Mouse (Mus musculus) brain, adult 2 months (tissue): ENCODE measurements at regions not wholly inside any gene's neighbourhood (a gene's known extent, or its start where the extent isn't known, plus 50 kb on each side); places are given as distances from the start of the nearest gene placed in this dataset.

Source experiments
- DNase-seq: peaks from one replicate; pipeline ENCODE4 v3.0.0; 2011; ENCODE audit warnings: low read depth, low spot score

- no peak for DNase-seq
These were observed 309.7 kb downstream of the Irx2 start for GRCm38 (mm10) chr13:72938156-72938874.

- no peak for DNase-seq
These were observed 312.7 kb upstream of the Irx4 start for GRCm38 (mm10) chr13:72947374-72948165.

GRCm38 (mm10) chr13:72958616-72959518, 301.4 kb upstream of the Irx4 start:
- DNase-seq, result no peak

- no peak for DNase-seq
These were observed 299.0 kb upstream of the Irx4 start for GRCm38 (mm10) chr13:72961291-72961690.

- DNase-seq, result no peak
These were observed 288.1 kb upstream of the Irx4 start for GRCm38 (mm10) chr13:72972165-72972564.

DNA sequence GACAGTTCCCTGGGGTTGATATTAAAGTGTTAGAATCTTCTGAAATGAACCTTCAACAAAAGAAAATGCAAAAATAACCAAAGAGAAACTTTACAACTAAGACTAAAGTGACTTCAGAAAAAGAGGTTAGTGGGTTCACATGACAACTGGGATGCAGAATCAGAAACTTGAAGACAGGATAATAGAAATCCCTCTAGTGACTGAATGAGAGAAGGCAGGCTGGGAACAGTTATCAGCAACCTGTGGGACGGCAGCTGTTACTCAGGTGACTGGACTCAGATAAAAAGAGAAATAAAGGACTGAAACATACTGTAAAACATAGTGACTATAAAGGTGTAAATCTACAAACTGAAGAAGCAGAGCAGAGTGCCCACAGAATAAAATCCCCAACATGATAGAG, 287.4 kb upstream of the Irx4 start:
- peak; percentile 6 for DNase-seq

DNA sequence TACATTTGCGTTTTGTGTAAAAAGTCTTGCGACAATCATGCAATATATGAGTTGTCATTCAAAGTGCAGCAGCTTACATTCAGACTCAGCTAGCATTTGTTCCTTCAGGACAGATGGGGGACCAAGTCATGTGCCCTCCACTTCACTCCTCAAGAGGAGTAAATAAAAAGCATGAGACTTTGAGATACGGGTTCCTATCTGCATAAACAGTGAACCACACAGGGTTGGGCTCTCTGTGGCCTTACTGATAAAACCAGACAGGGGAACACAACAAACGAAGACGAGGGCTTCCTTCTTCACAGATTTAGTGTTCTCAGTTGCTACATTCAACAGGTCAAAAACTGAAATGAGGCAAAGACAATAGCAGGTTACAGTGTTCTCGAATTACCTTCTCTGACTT, 283.1 kb upstream of the Irx4 start:
- no peak for DNase-seq

GRCm38 (mm10) chr13:72977971-72978370, 282.3 kb upstream of the Irx4 start:
- no peak for DNase-seq

DNA sequence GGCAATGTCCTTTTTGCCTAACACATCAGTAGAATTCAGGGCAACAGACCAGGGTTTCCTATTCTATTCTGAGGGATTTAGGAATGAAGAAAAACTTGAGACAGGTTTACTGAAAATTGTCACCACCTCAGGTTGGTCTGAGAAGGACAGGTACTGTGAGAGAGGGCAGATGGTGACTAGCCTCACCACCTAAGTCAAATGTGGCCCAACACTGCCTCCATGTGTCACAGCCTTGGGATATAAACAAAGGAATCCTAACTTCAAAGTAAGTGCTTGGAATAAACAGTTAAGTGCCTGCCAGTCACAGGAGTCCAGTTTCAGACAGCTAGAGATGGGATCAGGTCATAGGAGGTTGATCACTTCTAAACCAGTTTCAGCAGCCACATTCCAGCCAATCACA, 281.3 kb upstream of the Irx4 start:
- no peak for DNase-seq

DNA sequence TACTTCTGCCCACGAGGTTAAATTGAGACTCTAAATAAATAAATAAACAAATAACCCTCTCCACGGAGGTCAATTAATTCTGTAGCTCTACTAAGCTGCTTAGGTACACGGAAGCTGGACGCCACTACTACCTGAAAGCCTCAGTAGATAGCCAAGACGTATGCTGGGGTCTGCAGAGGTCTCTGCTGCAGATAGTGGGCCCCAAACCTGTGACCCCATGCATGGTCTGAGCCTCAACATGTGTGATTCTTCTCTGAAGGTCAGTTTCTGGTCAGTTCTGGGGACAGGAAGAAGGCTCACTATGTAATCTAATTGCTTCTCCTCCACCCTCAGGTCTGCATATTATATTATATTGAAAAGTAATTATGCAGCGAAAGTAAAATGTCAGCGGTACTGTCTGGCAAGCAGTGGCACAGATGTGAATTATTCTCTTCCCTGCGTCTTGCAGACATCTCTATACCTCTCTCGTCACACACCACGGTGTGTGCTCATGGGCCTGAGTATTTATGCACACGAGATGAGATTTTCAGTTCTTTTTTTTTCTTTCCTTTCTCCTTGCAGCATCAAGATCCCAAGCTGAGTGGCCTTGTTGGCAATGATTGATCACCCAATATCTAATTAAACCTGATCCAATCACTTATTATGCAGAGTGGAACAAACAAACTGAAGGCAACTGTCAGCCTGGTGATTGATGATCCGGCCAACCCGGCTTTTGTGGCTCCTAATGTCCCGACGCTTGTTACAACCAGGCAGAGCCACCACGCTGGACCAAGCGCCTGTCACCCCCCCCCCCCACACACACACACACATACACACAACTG, 267.5 kb upstream of the Irx4 start:
- no peak for DNase-seq

DNA sequence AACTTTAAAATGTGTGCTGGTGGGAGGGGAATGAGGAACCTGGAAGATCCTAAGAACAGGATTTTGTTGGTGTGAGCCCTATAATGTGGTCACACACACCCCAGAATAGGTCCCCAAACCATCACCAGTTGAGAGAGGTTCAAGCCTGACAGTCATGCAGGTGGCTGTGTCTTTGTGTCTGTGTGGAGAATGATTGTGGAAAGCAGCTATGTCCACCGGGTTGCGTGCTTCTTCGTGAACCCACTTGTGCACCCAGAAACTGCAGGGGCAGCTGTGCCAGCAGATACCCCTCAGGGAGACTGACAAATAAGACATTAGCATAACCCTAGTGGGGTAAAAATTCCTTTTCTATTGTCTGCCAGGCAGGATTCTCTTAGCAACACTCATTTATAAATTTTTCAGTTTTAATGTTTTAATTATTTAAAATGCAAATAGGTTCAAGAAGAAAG, 266.8 kb upstream of the Irx4 start:
- no peak for DNase-seq

DNA sequence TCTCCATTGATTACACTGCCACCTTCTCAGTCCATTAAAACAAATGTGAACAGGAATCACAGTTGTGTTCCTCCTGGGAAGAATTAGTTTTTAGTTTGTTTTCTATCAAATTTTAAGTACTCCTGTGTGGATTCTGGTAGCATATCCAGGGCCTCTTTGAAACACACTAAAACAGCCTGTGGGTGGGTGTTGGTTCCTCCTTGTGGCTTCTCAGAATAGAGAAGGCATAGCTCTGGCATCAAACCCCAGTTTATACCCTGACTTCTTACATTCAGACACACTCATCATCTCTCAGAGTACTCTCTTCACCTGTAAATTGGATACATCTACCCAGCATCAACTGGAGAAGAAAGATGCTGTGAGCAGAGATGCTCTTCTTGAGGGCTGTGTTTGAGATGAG, 265.7 kb upstream of the Irx4 start:
- DNase-seq, result peak; percentile 9

GRCm38 (mm10) chr13:73008856-73009546, 251.3 kb upstream of the Irx4 start:
- DNase-seq, result no peak

DNA sequence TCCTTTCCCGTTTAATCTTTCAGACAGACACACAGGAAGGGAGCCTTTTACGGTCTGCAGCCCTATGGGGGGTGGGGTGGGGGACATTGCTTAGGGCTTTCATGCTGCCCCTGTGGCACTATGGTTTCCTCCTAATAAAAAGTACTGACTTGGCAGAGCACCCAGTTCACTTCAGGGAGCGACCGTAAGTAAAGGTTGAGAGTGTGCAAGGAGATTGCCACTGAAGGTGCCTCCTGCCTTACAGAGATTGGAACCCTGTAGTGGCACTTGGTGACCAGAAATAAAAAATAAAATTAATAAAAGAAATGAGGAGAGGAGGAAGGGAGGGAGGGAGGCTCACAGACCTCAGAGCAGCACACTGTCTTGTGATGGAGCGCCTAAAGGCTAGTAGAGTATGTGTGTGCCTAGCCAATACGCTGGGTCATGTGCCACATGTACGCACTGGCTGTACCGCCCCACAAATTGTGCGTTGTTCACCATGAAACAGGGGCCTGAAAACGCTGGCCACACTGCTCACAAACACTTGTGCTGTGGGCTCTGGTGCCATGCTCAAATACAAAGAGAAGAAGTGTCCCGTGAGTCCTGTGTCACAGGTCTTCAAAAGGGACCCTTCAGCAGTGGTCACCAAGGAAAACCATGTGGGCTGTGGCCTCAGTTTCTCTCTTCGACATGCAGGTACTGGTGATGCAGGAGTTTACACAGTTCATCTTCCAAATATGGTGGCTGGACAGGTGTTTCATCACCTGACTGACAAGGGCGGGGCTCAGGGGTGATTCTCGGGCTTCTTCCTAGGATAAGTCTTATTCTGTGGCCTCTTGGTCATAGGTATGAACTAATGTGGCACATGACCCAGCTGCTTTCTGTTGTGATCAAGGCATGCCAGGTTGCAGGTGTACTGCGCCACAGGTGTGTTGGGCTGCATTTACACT, 250.5 kb upstream of the Irx4 start:
- DNase-seq, result no peak

DNA sequence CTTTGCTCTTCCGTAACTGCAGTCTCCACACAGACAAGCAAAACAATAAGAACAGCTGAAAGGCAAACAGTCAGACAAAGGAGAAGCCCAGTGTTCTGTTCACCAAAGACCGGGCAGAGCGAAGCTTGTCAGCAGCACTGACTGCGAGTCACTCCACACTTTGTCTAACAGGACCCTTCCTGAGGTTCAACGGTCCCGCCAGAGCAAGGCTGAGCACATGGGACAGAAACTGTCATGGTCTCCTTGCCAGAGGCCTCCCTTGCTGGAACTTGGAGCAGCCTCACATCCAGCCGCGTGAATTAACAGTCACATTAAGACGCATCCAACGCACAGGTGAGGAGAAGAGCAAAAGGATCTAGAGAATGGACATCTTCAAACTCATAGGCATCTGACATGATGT, 241.1 kb upstream of the Irx4 start:
- DNase-seq, result no peak

DNA sequence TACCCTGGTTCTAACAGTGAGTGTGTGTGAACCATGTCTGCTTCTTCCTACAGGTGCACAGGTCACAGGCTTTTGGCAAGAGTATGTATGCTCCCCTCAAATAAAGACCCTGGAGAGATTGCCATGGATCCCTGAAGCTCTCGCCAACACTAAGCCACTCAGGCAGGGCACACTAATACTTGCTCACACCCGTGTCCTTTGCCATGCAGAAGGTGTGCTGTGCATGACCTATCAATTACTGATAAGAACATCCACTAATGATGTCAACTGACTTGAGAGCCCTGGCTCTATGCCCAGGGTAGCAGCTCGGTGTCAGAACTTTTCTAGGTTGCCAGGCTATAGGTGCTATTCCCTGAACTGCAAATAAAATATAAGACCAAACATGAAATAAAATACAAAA, 229.1 kb upstream of the Irx4 start:
- DNase-seq, result no peak

- peak; percentile 72 for DNase-seq
These were observed 227.2 kb upstream of the Irx4 start for GRCm38 (mm10) chr13:73033055-73033454.

DNA sequence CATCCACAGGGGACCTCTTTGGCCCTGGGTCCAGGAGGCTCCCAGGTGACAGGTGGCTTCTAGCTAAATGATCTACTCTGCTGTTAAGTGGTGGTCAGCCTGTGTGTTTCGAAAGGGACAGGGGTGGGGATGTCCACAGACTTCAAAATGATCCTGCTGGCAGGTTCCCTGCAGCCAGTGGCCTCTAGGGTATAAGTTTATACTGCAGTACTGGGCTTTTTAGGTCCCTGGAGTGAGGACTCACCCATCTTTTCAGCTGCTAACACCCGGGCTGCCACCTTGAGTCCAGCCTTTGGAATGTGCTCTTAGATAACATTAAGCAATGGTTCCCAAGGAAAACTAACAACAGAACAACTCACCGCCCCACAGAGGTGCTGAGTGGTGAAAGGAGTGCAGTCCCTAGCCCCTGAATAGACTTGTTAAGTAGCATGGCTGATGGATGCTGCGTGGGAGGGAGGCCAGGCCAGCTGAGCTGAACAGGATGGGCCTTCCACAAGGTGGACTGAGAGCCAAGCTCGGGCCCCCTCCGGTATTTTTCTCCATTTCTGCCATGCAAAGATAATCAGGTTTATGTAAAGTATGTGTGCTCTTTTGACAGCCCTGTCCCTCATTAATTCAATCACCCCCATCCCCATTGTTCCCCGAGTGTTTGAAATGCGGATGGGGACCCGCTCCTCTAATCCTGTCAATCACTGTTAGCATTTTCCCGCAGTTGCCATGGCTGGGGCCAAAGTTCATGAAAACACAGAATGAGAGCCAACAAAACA, 226.0 kb upstream of the Irx4 start:
- no peak for DNase-seq

DNA sequence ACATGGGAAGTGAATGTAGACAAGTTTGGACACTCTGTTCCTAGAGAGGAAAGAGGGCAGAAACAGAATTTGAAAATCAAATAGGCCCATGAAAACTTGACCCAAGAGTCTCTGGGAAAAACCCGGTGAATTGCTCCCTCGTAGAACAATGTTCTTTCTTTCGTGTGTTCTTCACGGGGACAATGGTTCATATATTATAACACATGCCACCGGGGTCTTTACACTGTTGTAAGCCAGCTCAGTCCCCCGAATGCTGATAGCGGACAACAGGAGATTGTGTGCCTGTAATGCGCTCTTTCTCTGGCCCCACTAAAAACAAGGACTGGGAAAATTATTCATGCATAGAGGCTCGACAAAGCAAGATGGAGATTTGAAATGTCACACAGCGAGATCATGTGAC, 225.4 kb upstream of the Irx4 start:
- no peak for DNase-seq
